Mouse (Mus musculus): ENCODE measurements at regions not wholly inside any gene's neighbourhood (a gene's known extent, or its start where the extent isn't known, plus 50 kb on each side); places are given as distances from the start of the nearest gene placed in this dataset.

GRCm38 (mm10) chr3:130940302-130940867, 169.9 kb upstream of the Lef1 start:
- no peak for DNase-seq (ENCODE audit: low spot score in 2 of 2)

GRCm38 (mm10) chr3:130936980-130937379, 173.3 kb upstream of the Lef1 start:
- no peak for DNase-seq (ENCODE audit: low spot score in 2 of 2)

GRCm38 (mm10) chr3:130936336-130936735, 173.9 kb upstream of the Lef1 start:
- no peak for DNase-seq (ENCODE audit: low spot score in 2 of 2)

GRCm38 (mm10) chr3:130935926-130936315, 174.3 kb upstream of the Lef1 start:
- DNase-seq (ENCODE audit: low spot score in 2 of 2), result no peak

GRCm38 (mm10) chr3:130935302-130935925, 174.9 kb upstream of the Lef1 start:
- no peak for DNase-seq (ENCODE audit: low spot score in 2 of 2)

- DNase-seq (ENCODE audit: low spot score in 2 of 2), result no peak
These were observed 177.5 kb upstream of the Lef1 start for GRCm38 (mm10) chr3:130932723-130933122.

GRCm38 (mm10) chr3:130932226-130932625, 178.0 kb upstream of the Lef1 start:
- DNase-seq (ENCODE audit: low spot score in 2 of 2), result no peak

GRCm38 (mm10) chr3:130925000-130925399, 185.3 kb upstream of the Lef1 start:
- DNase-seq (ENCODE audit: low spot score in 2 of 2), result no peak

- DNase-seq (ENCODE audit: low spot score in 2 of 2), result no peak
These were observed 186.7 kb upstream of the Lef1 start for GRCm38 (mm10) chr3:130923615-130923958.

- no peak for DNase-seq (ENCODE audit: low spot score in 2 of 2)
These were observed 187.3 kb upstream of the Lef1 start for GRCm38 (mm10) chr3:130922812-130923614.

GRCm38 (mm10) chr3:130921621-130922245, 188.5 kb upstream of the Lef1 start:
- DNase-seq (ENCODE audit: low spot score in 2 of 2), result no peak

- DNase-seq (ENCODE audit: low spot score in 2 of 2), result no peak
These were observed 183.6 kb upstream of the Rpl34 start for GRCm38 (mm10) chr3:130913812-130914211.

GRCm38 (mm10) chr3:130905101-130905500, 174.9 kb upstream of the Rpl34 start:
- DNase-seq (ENCODE audit: low spot score in 2 of 2), result no peak

GRCm38 (mm10) chr3:130903329-130903728, 173.1 kb upstream of the Rpl34 start:
- DNase-seq (ENCODE audit: low spot score in 2 of 2), result no peak

- DNase-seq (ENCODE audit: low spot score in 2 of 2), result no peak
These were observed 172.2 kb upstream of the Rpl34 start for GRCm38 (mm10) chr3:130902376-130902775.

GRCm38 (mm10) chr3:130901343-130901742, 171.1 kb upstream of the Rpl34 start:
- peak in 1 of 2 experiments; percentile 11 for DNase-seq (ENCODE audit: low spot score in 2 of 2)

- DNase-seq (ENCODE audit: low spot score in 2 of 2), result no peak
These were observed 170.6 kb upstream of the Rpl34 start for GRCm38 (mm10) chr3:130900846-130901245.

- DNase-seq (ENCODE audit: low spot score in 2 of 2), result peak in 1 of 2 experiments; percentile 13
These were observed 170.0 kb upstream of the Rpl34 start for GRCm38 (mm10) chr3:130900054-130900840.

GRCm38 (mm10) chr3:130894168-130894814, 164.1 kb upstream of the Rpl34 start:
- no peak for DNase-seq (ENCODE audit: low spot score in 2 of 2)

- no peak for DNase-seq (ENCODE audit: low spot score in 2 of 2)
These were observed 161.1 kb upstream of the Rpl34 start for GRCm38 (mm10) chr3:130891310-130891709.

- DNase-seq (ENCODE audit: low spot score in 2 of 2), result no peak
These were observed 158.4 kb upstream of the Rpl34 start for GRCm38 (mm10) chr3:130888587-130888986.
